Mouse (Mus musculus) lung, embryonic 15.5 days (tissue): Measurements from ENCODE around the gene Clspn. TPM values are rescaled to one million over a fixed set of nuclear protein-coding genes. Genes with fewer than 3 reads are reported as not detected.

ENCODE experiments used
- microRNA-seq: library from miRNA; unstranded; fragments of <30 nt; microRNA quantifications from one replicate; pipeline ENCODE4, GENCODE M21; 2016
- polyA plus RNA-seq: library from polyadenylated mRNA; unstranded; fragments of >200 nt; fragmentation: Nextera tagmentation; extraction: Ambion mirVana; gene quantifications from 2 replicates; pipeline ENCODE4 v1.2.1, GENCODE M21; 2015

The Clspn gene
- polyA plus RNA-seq, 1 experiment from 2014 or later = 41.1 TPM

Small RNAs within 50 kb of the gene (microRNA-seq; reads per million reads assigned to microRNA genes)
- 0.74 reads per million for gene Mir7119

Other genes with a start within 250 kb of the Clspn start
- 68.6 TPM in 2 replicates for gene Adprhl2, start 235.2 kb upstream of the Clspn start, polyA plus RNA-seq
- 5.3 and 6.2 TPM in 2 replicates for gene Tekt2, start 231.2 kb upstream of the Clspn start, polyA plus RNA-seq
- gene Ago3, start 127.4 kb upstream of the Clspn start, polyA plus RNA-seq = 12.3 and 16.2 TPM in 2 replicates
- gene Ago1, start 88.4 kb upstream of the Clspn start, polyA plus RNA-seq = 6.0 and 6.7 TPM in 2 replicates
- gene Ago4, start 23.5 kb upstream of the Clspn start, polyA plus RNA-seq = 3.5 and 3.7 TPM in 2 replicates
- 2.1 and 2.3 TPM in 2 replicates for gene 5730409E04Rik, start 52.9 kb downstream of the Clspn start, polyA plus RNA-seq
- 487 and 509 TPM in 2 replicates for gene Psmb2, start 120.7 kb downstream of the Clspn start, polyA plus RNA-seq
- gene Tfap2e, start 179.3 kb downstream of the Clspn start, polyA plus RNA-seq = 0.08 and 0.09 TPM in 2 replicates
- 26.0 and 28.2 TPM in 2 replicates for gene Ncdn, start 196.5 kb downstream of the Clspn start, polyA plus RNA-seq
- 22.0 and 22.3 TPM in 2 replicates for gene AU040320, start 196.6 kb downstream of the Clspn start, polyA plus RNA-seq